Comparison of ENCODE assay signal across 15 mouse cellular contexts in the genomic region with DNA sequence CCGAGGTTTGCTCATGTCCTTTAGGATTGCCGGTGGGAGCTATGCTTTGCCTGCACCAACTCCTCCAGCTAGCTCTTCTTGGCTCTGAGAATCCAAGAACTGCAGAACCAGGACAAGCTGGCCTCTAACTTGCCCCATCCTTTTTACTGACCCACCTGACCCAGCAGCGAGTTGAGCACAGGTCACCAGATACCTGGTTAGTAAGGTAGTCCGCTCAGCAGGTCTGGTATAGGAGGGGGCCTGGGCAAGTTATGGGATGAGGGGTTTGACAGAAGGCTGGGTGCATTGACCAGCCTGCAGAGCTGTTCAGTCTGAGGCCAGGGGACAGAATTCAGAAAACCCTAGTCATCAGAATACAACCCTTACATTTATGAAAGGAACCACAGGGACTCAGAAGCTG. TPM values are rescaled to one million over a fixed set of nuclear protein-coding genes. Genes with fewer than 3 reads are reported as not detected.
"Had no signal": no experiment of that assay in that cellular context is flagged by ENCODE, and none has a peak within 500 bp of the region (broad histone marks: within the 10 kb centered on the region; RNA-seq: fewer than 3 reads in every experiment).

No protein-coding gene starts in this region.

- H3K4me3 ChIP-seq: intestine, embryonic 15.5 days; limb, embryonic 12.5 days; neural tube, embryonic 15.5 days had no signal

- DNase-seq: layer of hippocampus, postnatal 36 days; right cerebral cortex, adult 18-20 months; right cerebral cortex, postnatal 25 days; thymus, postnatal 36 days had no signal

- H3K4me2 ChIP-seq: limb, embryonic 12.5 days; lung, embryonic 14.5 days; midbrain, embryonic 11.5 days; neural tube, embryonic 15.5 days had no signal

- H3K9me3 ChIP-seq: intestine, embryonic 15.5 days; limb, embryonic 12.5 days; neural tube, embryonic 15.5 days had no signal

- H3K9ac ChIP-seq: intestine, embryonic 15.5 days; limb, embryonic 12.5 days; lung, embryonic 14.5 days; neural tube, embryonic 15.5 days had no signal

- H3K27ac ChIP-seq: intestine, embryonic 15.5 days; limb, embryonic 12.5 days had no signal

- H3K27me3 ChIP-seq: intestine, embryonic 15.5 days; limb, embryonic 12.5 days; neural tube, embryonic 15.5 days had no signal

RNA-seq across cellular contexts. Expression of gene Btnl10, which starts 11.3 kb away (rescaled TPM):
- total RNA-seq: left cerebral cortex, adult 8-10 months; left cerebral cortex, postnatal 25 days; liver, adult 2 months had no signal
- polyA plus RNA-seq: liver, adult 2 months; lung, embryonic 14.5 days; midbrain, embryonic 11.5 days; myocyte; neural tube, embryonic 11.5 days; small intestine, adult 2 months had no signal

RNA-seq across cellular contexts. Expression of gene Hist3h2ba, which starts 19.7 kb away (rescaled TPM):
- polyA plus RNA-seq: liver, adult 2 months had no signal
